Mouse (Mus musculus) adrenal gland, postnatal 14 days (tissue): Measurements from ENCODE around the gene Cpeb4. TPM values are rescaled to one million over a fixed set of nuclear protein-coding genes. Genes with fewer than 3 reads are reported as not detected.
"Not testable (repeated sequence)": the region's sequence is repeated elsewhere in the genome, so short reads cannot be mapped to it uniquely, and the experiment has no call there.

Source experiments
- DNase-seq: peaks from one replicate; pipeline ENCODE4 v3.0.0; 2021; ENCODE audit warnings: mixed read lengths
- total RNA-seq: library from RNA; stranded (reverse); gene quantifications from 2 replicates; pipeline ENCODE4 v1.2.3, GENCODE M21; 2021

Cpeb4 gene
- total RNA-seq, 1 experiment from 2014 or later: 152 TPM

GRCm38 (mm10) chr11:31975678-31976077 lies 103.7 kb downstream of the Cpeb4 start:
- no peak for DNase-seq

GRCm38 (mm10) chr11:31976137-31976536 lies 104.1 kb downstream of the Cpeb4 start:
- DNase-seq: no peak

- DNase-seq: not testable (repeated sequence)
Observed at GRCm38 (mm10) chr11:31980089-31980488, 108.1 kb downstream of the Cpeb4 start.

- no peak for DNase-seq
Observed at GRCm38 (mm10) chr11:31981830-31982229, 109.8 kb downstream of the Cpeb4 start.

GRCm38 (mm10) chr11:31982247-31982943 lies 110.4 kb downstream of the Cpeb4 start:
- DNase-seq: not testable (repeated sequence)

GRCm38 (mm10) chr11:31983249-31983648 lies 111.2 kb downstream of the Cpeb4 start:
- no peak for DNase-seq

- no peak for DNase-seq
Observed at GRCm38 (mm10) chr11:31984786-31985185, 112.8 kb downstream of the Cpeb4 start.

Other genes with a start within 250 kb of the Cpeb4 start
- 46.0 and 52.8 TPM in 2 replicates for gene Bod1, start 200.3 kb upstream of the Cpeb4 start, total RNA-seq
- gene 4930524B15Rik, start 93.4 kb downstream of the Cpeb4 start, total RNA-seq: not detected in 2 replicates
- 29.7 and 36.8 TPM in 2 replicates for gene Nsg2, start 128.3 kb downstream of the Cpeb4 start, total RNA-seq